Mouse (Mus musculus): Measurements from ENCODE around the gene Armc12. TPM values are rescaled to one million over a fixed set of nuclear protein-coding genes. Genes with fewer than 3 reads are reported as not detected.

Armc12 gene
- polyA plus RNA-seq, 1 experiment: not detected

DNA sequence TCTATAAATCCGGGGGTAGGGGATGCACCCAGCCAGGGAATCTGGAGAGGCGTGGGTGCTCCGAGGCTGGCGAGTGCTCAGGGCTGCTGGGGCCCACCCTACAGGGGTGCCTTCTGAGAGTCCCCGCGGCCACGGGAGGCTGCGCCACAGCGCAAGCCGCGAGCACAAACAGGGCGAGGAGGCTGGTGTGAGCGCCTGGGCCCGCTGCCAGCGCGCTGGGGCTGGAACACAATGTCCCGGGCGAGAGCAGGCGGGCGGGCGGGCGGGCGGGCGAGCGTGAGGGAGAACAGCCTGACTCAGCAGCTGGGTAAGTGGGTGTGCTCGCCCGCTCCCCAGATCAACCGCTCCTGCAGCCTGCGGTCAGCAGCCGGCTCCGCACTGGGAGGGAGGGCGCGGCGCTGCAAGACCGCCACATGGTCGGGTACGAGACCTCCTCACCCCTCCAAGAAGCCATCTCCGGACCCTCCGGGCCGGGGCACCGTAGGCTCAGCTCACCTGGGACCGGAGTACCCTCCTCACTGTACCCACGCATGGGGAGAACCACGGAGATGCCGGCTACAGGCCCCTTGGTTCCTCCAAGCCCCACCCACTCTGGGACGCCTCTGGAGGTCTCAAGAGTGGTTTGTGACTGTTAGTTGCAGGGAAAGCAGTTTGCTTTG, 12.5 kb upstream of the Armc12 start:
- TF ChIP-seq CTCF (IDR thresholded peaks at IDR 0.05; ENCODE audit: insufficient read depth, low read length) (no peak), POLR2A (IDR thresholded peaks at IDR 0.05; ENCODE audit: borderline replicate concordance, extremely low read depth, low read depth, low read length) (peak; percentile 54)
- peaks cover 23% of the 10 kb centered on the region for H3K4me1 ChIP-seq (ENCODE audit: control insufficient read depth, insufficient read depth, low read length)
- peak; percentile 87 for DNase-seq
- 1% methylated on average over 46 of the region's 46 CpGs for WGBS
- peak overlapping the region; percentile 60 for H3K4me3 ChIP-seq (replicated peaks; ENCODE audit: extremely low read depth, low read depth, low read length)

DNA sequence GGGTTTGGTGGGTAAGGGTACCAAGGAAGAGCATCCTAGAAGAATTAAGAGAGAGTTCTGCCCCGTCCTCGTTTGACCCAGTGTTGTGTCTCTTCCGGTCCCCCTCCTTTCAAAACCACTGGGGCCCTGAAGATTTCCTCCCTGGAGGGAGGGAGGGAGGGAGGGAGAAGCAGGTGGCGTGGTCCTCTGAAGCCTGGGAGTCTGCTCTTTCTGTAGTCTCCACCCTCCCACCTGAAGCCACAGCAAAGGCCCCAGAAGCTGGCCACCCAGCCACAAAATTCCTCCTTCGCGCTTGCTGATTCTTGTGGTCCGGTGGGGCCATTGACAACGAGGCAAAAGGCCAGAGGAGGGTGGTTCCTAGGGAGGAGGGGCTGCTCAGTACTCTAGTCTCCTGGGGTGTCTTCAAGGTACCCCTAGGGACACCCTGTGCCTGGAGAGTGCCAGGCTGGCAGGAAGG, 12.0 kb upstream of the Armc12 start:
- Histone ChIP-seq H3K4me1 (ENCODE audit: control insufficient read depth, insufficient read depth, low read length) (peaks cover 25% of the 10 kb centered on the region), H3K4me3 (replicated peaks; ENCODE audit: extremely low read depth, low read depth, low read length) (peak overlapping the region; percentile 60)
- TF ChIP-seq CTCF (IDR thresholded peaks at IDR 0.05; ENCODE audit: insufficient read depth, low read length): no peak
- TF ChIP-seq POLR2A (IDR thresholded peaks at IDR 0.05; ENCODE audit: borderline replicate concordance, extremely low read depth, low read depth, low read length): no peak
- 23% methylated on average over 8 of the region's 8 CpGs for whole genome bisulfite sequencing
- DNase-seq: peak; percentile 46

DNA sequence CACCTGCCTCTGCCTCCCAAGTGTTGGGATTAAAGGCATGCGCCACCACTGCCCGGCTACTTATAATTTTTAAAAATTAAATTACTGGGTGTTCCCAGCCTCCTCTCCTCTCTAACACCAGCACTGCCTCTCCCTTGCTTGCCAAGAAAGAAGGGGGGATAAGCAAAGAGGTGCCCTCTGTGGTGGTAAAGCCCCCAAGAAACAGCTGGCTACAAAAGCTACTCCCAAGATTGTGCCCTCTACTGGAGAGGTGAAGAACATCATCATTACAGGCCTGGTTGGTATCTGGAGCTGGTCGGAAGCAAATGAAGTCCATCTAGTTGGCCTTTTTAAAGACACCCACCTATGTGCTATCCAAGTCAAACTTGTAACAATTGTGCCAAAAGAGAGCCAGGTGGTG, 10.8 kb upstream of the Armc12 start:
- WGBS: 77% methylated on average over 3 of the region's 3 CpGs
- DNase-seq: no peak

DNA sequence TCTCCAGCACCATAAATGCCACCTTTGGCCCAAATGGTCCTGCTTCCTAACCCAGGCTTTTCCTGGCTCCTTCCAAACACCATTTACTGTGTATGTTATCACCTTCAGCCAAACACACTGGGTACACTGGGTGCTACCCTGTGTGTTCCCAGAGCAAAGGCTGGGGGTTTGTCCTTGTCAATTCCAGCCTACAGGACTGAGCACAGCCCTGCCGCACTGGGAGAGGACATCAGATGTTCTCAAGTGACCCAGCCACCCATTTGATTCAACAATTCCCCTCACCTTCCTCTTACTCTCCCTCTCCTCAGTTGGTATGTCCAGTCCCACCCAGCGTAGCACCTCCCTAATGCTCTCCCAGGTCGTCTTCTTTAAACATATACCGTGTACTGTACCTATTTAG, 10.0 kb upstream of the Armc12 start:
- DNase-seq: no peak
- WGBS: 83% methylated on average over 4 of the region's 4 CpGs
- peaks cover 19% of the 10 kb centered on the region for H3K4me1 ChIP-seq (ENCODE audit: control insufficient read depth, insufficient read depth, low read length)
- TF ChIP-seq POLR2A (IDR thresholded peaks at IDR 0.05; ENCODE audit: borderline replicate concordance, extremely low read depth, low read depth, low read length) (no peak), CTCF (IDR thresholded peaks at IDR 0.05; ENCODE audit: insufficient read depth, low read length) (no peak)
- H3K4me3 ChIP-seq (replicated peaks; ENCODE audit: extremely low read depth, low read depth, low read length): no peak overlapping the region

More for the DNA sequence above, 10.8 kb upstream of the Armc12 start:
- TF ChIP-seq CTCF (IDR thresholded peaks at IDR 0.05; ENCODE audit: insufficient read depth, low read length) (peak; percentile 23; the same call in 1 of the 2 replicates), POLR2A (IDR thresholded peaks at IDR 0.05; ENCODE audit: borderline replicate concordance, extremely low read depth, low read depth, low read length) (no peak)
- H3K4me3 ChIP-seq (replicated peaks; ENCODE audit: extremely low read depth, low read depth, low read length): no peak overlapping the region
- peaks cover 23% of the 10 kb centered on the region for H3K4me1 ChIP-seq (ENCODE audit: control insufficient read depth, insufficient read depth, low read length)

DNA sequence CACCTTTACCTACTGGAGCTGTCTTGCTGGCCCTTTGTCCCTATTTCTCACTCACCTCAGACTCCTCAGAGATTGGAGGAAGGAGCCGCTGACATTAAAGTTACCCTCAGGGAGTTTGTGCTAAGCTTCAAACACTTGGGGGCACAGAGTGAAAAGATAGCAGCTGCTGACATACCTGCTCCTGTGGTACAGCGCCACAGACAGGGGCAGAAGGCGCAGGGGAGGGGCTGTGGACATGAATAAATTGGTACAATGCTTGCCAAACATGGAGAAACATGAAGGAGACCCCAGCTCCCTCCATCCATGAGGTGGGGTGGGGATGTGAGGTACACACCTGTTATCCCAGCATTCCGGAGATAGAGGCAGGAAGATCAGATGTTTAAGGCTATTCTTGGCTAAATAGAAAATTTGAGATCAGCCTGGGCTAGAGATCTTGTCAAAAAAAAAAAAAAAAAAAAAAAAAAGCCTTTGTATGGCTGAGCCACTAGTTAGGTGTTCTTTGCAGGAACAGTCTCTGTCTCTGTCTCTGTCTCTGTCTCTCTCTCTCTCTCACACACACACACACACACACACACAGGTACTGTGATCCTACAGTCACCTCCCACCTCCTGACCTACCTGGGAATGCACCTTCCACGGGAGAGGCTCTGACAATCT, 9.4 kb upstream of the Armc12 start:
- 72% methylated on average over 5 of the region's 5 CpGs for WGBS
- DNase-seq: no peak
- no peak for TF ChIP-seq CTCF (IDR thresholded peaks at IDR 0.05; ENCODE audit: insufficient read depth, low read length)
- no peak for TF ChIP-seq POLR2A (IDR thresholded peaks at IDR 0.05; ENCODE audit: borderline replicate concordance, extremely low read depth, low read depth, low read length)
- Histone ChIP-seq H3K4me1 (ENCODE audit: control insufficient read depth, insufficient read depth, low read length) (peaks cover 15% of the 10 kb centered on the region), H3K4me3 (replicated peaks; ENCODE audit: extremely low read depth, low read depth, low read length) (no peak overlapping the region)

DNA sequence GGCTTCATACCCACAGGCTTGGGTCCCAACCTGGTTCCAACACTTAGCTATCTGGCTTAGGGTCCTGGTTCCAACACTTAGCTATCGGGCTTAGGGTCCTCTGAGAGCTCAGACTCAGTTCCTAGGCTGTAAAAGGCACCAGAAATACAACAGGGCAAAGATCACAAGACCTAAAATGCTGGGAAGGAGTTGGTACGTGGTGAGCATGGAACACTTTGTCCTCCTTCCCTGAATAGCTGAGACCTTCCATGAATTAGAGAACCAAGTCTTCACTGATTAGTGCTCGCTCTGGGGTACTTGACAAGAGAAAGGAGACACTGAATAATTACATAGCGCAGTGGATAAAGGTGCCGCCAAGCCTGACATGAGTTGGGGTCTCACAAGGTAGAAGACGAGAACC, 8.7 kb upstream of the Armc12 start:
- Histone ChIP-seq H3K4me1 (ENCODE audit: control insufficient read depth, insufficient read depth, low read length) (peaks cover 15% of the 10 kb centered on the region), H3K4me3 (replicated peaks; ENCODE audit: extremely low read depth, low read depth, low read length) (no peak overlapping the region)
- 38% methylated on average over 6 of the region's 6 CpGs for WGBS
- no peak for TF ChIP-seq CTCF (IDR thresholded peaks at IDR 0.05; ENCODE audit: insufficient read depth, low read length)
- TF ChIP-seq POLR2A (IDR thresholded peaks at IDR 0.05; ENCODE audit: borderline replicate concordance, extremely low read depth, low read depth, low read length): no peak
- DNase-seq: no peak

DNA sequence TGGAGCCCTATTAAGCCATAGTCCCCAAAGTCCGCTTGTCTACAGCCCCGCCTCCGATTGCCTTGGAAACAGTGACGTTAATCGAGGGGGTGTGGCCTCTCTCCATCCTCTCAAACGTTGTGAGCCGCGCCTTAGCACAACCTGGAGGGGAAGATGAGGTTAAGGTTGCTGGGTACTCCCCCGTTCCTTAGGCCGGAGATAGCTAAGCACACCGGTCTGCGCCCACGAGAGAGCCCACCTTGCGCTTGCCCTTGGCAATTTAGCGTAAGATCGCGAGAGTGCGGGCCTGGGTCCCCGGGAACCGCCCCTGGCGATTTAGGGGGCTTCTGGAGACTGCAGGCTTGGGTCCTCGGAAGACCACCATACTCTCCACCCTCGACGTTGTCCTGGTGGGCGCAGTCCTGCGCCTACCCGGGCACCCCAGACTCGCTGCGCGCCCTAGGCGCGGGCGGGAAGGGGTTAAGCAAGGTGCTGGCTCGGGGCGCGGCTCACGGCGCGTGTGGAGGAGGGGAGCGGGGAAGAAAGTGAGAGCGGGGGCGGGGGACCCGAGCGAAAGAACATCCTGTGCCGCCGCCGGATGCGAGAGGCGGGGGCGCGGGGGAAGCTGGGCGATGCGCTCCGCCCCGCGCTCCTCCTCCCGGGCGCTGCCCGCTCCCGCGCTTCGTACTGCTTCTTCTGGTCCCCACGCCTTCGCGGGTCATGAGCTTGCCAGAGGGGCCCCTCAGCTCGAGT, 7.8 kb upstream of the Armc12 start:
- DNase-seq: peak; percentile 97
- under 1% methylated on average over 66 of the region's 66 CpGs for WGBS
- H3K4me1 ChIP-seq (ENCODE audit: control insufficient read depth, insufficient read depth, low read length): peaks cover 15% of the 10 kb centered on the region
- H3K4me3 ChIP-seq (replicated peaks; ENCODE audit: extremely low read depth, low read depth, low read length): peak overlapping the region; percentile 79
- no peak for TF ChIP-seq CTCF (IDR thresholded peaks at IDR 0.05; ENCODE audit: insufficient read depth, low read length)
- TF ChIP-seq POLR2A (IDR thresholded peaks at IDR 0.05; ENCODE audit: borderline replicate concordance, extremely low read depth, low read depth, low read length): peak; percentile 99

DNA sequence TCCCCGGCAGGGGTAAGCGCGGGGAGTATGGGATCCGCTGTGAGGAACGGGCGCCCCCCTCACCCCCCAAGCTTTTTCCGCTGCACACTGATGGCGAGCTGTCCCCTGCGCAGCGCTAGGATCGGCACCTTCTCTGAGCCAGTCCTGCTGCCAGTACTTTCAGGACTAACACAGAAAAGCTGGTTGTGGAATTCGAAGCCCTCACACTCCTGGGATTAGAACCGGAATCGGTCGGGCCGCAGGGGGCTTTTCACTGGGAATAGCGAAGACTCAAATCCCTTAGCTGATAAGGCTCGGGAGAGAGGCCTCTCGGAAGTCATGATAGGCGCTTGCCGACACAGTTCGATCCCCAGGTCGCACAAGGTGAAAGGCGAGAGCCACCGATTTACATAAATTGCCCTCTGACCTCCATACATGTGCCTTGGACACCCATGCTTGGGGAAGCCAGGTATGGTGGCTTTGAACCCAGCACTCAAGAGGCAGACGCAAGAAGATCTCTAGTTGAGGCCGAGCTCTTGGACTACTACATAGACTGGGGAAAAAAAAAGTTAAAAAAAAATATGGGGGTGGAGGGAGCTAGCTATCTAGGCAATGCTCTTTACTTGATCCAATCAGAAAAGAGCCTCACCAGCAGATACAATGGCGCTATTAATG, 7.1 kb upstream of the Armc12 start:
- TF ChIP-seq CTCF (IDR thresholded peaks at IDR 0.05; ENCODE audit: insufficient read depth, low read length): no peak
- no peak for TF ChIP-seq POLR2A (IDR thresholded peaks at IDR 0.05; ENCODE audit: borderline replicate concordance, extremely low read depth, low read depth, low read length)
- peak overlapping the region; percentile 79 for H3K4me3 ChIP-seq (replicated peaks; ENCODE audit: extremely low read depth, low read depth, low read length)
- no peak for DNase-seq
- 16% methylated on average over 28 of the region's 28 CpGs for WGBS
- peaks cover 15% of the 10 kb centered on the region for H3K4me1 ChIP-seq (ENCODE audit: control insufficient read depth, insufficient read depth, low read length)

Data from lung, adult 2 months (tissue).